Mouse (Mus musculus) T-helper 1 cell (primary cell): ENCODE measurements at regions not wholly inside any gene's neighbourhood (a gene's known extent, or its start where the extent isn't known, plus 50 kb on each side); places are given as distances from the start of the nearest gene placed in this dataset.

Source experiments
- in situ Hi-C: fragments of 300-600 bp; cut with MboI, MseI; formaldehyde crosslinking; loops from one replicate; pipeline ENCODE4 v1.15.1; 2025; ENCODE audit warnings: high pct_unique_total_duplicates

DNA sequence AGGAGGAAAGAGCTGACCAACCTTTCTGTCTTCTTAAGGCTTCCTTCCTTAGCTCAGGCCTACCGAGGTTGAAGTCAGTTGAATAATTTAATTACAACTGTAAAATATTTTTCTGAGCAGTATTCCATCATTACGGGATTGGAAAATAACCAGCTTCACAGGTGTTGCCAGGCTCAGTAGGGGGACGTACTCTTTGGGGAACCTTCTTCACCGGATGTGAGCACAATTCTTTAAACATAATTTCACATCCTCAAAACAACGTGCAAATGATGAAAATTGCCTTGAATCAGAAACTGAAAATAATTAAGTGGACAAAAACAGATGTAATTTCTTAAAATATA, 515.9 kb downstream of the Tns3 start:
- in situ Hi-C loops = no loop called here

GRCm38 (mm10) chr11:8147790-8148484, 516.4 kb downstream of the Tns3 start:
- in situ Hi-C loops = no loop called here

DNA sequence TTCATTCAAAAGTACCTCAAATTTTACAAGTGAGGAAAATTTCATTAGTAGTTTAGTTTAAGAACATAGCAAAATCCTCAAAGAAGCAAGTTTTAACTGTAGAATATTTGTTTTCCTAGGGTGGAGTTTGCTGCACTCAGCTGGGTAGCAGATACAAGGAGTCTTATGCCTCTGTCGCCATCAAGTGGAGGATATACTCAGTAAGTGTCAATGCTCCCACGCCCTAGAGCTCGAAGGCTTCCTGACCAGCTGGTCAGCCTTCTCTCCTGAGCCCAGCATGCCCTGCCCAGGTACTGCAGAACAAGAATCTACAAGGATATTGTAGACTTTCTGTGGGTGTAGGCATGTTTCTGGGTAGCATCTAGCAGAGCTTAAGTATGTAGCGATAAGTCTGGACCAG, 527.0 kb downstream of the Tns3 start:
- in situ Hi-C loops = no loop called here

GRCm38 (mm10) chr11:8136666-8137065, 527.7 kb downstream of the Tns3 start:
- in situ Hi-C loops = no loop called here

- in situ Hi-C loops = no loop called here
Measured at GRCm38 (mm10) chr11:8109286-8109685, 555.0 kb downstream of the Tns3 start.

- in situ Hi-C loops = no loop called here
Measured at GRCm38 (mm10) chr11:8101091-8101490, 563.2 kb downstream of the Tns3 start.

DNA sequence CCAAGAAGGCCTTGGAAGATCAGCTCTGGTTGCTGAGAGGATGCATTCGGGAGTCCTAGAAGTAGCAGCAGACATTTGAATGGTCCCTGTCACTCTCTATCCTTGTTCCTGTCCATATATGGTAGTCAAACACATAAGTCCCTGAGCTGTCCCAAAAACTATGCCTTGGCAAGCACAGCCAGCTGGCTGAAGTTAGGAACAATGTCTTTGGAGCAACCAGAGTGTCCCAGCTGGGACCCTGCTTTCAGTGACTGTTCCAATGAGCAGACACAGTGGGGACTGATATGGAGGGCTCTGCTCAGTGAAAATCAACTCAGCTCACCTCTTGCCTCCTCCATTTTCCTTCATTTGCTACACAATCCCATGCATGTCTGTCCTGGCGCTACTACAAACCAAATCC, 580.0 kb downstream of the Tns3 start:
- in situ Hi-C loops = no loop called here

DNA sequence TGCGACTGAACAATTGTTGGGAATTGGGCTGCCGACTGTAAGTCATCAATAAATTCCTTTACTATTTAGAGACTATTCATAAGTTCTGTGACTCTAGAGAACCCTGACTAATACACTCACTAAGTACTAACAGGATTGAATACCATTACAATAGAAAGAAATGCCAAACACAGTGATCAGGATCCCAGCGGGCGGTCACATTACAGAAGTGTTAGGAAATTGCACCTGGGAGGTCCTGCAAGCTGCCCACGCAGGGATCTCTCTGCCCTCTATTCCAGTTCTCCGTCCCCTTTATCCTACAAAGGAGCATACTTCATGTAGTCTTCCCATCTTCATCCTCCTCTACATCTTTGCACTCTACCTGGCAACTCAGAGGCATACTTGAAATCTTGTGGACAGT, 581.5 kb downstream of the Tns3 start:
- in situ Hi-C loops = no loop called here

GRCm38 (mm10) chr11:8073321-8073720, 591.0 kb downstream of the Tns3 start:
- in situ Hi-C loops = no loop called here

DNA sequence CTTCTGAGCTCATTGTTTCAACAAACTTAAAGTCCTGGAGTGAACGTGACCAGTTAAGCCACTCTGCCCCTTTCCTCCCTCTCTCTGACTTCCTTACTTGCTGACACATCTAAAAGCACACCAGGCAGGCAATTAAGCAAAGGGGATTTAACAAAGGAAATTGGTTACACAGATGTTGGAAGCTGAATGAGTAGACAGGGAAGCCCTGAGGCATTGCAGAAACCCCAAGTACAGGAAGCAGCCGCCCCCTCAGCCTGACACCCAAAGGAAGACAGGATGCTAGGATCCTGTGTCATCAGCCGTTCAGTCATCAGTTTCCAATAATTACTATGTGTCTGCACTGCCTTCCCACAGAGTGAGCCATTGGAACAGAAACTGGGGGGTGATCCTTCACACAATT, 595.5 kb downstream of the Tns3 start:
- in situ Hi-C loops = no loop called here

GRCm38 (mm10) chr11:8067330-8067729, 597.0 kb downstream of the Tns3 start:
- in situ Hi-C loops = no loop called here

DNA sequence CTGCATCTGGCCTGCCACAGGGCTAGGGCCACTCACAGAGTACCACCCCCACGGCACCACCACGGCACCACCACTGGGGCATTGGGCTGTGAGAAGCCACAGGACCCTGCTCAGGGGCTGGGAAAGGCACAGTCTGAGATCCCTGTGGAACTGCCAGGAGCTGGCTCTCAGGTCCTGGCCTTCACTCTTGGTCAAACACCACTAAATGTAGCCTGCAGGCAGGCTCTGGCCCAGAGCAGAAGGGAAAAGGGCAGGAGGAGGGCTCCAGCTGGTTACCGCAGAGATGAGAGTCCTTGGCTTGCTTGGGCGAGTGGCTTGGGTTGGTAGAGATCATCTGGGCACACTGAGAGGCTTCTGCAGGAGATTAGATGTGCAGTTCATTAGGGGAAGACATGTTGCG, 598.5 kb downstream of the Tns3 start:
- in situ Hi-C loops = no loop called here

DNA sequence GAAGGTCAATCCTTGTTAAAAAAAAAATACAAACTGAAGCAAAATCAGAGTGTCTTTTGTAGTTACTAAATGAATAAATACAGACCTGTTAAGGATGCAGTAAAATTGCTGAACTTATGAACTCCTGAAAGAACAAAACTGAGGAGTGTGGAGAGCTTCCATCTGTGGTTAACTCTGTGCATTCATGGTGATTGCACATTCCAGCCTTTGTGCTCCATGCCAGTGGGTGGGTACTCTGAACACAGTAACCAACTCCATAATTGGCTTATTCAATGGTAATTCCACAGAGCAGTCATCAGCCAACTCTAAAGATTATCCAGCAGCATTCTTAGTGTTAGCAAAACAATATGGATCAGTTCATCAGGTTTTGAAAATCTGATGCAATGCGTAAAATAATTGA, 599.2 kb downstream of the Tns3 start:
- in situ Hi-C loops = no loop called here

- in situ Hi-C loops = loop anchor here (5.0 kb wide), 1 partner anchor 35 kb away; no protein-coding TSS in a partner anchor
Measured at GRCm38 (mm10) chr11:8061989-8062388, 602.3 kb downstream of the Tns3 start.

DNA sequence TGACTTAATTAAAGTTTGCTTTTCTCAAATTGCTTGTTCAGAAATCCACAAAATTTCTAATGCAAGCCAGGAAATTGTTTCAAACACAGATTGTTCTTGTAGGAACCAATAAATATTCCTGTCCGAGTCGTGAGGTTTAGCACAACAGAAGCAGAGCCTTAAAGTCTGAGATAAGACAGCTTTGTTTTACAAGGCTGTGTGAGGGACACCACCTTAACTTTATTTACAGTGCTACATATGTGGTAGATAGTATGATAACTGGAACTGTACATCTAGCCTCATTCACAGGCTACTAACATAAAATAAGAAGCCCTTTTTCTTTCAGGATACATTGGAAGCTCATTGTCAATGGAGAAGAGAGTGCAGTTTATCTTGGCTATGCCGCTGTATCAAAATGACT, 602.8 kb downstream of the Tns3 start:
- in situ Hi-C loops = loop anchor here (5.0 kb wide), 1 partner anchor 34 kb away; no protein-coding TSS in a partner anchor

DNA sequence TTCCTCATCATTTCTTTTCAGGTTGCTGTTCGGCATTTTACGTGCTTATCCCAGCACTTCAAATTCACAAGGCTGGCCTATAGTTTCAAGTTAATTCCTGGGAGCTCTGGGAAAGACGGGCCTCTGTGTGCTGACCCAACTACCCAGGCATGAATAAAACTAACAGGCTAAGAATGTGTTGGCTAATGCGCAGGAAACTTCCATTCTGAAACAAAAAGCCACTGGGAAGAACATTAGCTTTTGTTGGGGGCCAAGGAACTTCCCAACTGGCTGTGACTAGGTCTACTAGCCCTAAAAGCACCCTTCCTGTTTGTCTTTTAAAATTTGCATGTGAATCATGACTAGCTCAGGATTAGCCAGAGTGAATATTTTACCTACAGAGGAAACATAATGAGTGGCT, 612.8 kb downstream of the Tns3 start:
- in situ Hi-C loops = no loop called here

GRCm38 (mm10) chr11:8045086-8045485, 619.2 kb downstream of the Tns3 start:
- in situ Hi-C loops = no loop called here

- in situ Hi-C loops = no loop called here
Measured at GRCm38 (mm10) chr11:8030119-8030518, 634.2 kb downstream of the Tns3 start.

DNA sequence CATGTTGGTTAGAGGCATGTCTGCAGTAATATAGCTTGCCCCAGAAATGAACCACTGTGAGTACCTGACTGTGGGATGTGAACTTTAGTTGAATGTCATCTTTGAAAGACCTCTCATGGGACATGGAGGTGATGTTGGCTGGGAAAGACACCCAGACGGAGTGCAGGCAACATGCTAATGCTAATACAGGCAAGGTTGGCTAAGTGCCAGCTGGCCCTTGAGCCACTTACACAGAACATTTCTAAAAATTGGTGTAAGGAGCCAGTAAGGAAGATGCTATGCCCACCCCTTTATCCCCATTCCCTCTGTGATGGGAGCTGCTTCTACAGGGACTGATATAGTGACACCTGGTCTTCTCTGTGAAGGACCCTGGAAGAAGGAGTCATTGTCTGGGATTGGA, 656.5 kb downstream of the Tns3 start:
- in situ Hi-C loops = no loop called here

- in situ Hi-C loops = no loop called here
Measured at GRCm38 (mm10) chr11:7981031-7981430, 683.3 kb downstream of the Tns3 start.

DNA sequence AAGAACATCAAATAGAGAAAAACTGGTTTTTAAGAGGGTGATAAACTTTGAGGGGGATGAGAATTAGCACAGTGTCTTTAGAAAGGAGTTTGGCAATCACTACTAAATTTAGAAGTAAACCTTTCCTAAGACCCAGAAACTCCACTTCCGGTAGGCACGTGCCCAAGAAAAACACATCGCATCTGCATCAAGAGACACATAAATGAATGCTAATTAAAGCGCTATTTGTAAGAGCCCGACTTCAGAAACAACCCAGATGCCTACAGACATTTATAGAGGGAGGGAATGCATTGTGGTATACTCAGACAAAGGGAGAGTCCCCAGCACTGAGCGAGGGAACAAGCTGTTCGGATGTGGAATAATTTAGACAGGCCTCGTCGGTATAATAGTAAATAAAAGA, 688.5 kb downstream of the Tns3 start:
- in situ Hi-C loops = no loop called here

DNA sequence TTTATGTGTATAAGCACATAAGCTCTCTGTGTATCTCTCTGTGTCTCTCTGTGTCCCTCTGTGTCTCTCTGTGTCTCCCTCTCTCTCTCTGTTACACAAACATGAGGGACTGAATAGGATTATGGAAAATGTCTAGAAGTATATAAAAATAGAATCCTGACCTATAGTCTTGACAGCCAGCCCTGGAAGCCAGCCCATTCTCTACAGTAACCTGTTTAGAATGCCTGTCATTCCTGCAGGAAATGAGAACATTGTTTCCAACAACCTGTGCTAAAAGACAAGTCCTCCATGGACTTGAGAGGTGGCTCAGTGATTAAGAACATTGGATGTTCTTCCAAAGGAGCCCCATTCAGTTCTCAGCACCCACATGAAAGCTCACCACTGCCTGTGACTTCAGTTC, 714.4 kb downstream of the Tns3 start:
- in situ Hi-C loops = loop anchor here (25.0 kb wide), 1 partner anchor 1838 kb away; no protein-coding TSS in a partner anchor

DNA sequence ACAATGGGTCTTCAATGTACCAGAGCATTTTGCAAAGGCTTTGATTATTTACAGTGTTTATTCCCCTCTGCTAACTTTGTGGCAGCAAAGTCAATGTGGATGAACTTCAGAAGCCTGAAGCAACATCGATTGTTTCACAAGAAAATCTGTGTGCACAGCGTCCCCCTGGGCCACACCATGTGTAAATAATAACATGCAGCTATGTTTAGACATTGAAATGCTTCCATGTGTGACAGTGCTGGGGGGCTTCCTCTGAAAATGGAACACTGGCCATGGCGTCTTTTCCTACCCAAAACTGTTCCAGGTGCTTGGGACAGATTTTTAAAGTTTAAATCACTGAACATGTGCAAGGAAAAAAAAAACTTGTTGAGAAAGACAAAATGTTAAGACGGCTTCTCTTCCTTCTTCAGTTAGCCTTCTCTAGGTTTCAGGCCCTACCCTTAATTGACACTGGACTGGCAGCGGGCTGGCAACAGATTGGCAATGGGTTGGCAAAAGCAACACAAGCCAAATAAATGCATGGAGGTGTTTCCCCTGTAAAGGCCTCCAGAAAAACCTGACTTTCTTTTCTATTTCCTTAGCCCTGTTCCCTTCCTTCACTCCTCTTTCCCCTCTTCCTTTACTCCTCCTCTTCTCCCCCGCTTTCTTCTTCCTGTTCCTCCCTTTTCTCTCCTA, 715.0 kb downstream of the Tns3 start:
- in situ Hi-C loops = no loop called here
